Mouse (Mus musculus): ENCODE measurements around the gene Col7a1.

GRCm38 (mm10) chr9:108949231-108949966, 4.0 kb upstream of the Col7a1 start:
- TF ChIP-seq CTCF (IDR thresholded peaks at IDR 0.05; ENCODE audit: low read depth) (no peak), EP300 (optimal IDR thresholded peaks at IDR 0.05) (no peak)
